Mouse (Mus musculus): ENCODE results near the gene Gm17175. TPM values are rescaled to one million over a fixed set of nuclear protein-coding genes. Genes with fewer than 3 reads are reported as not detected.

The Gm17175 gene
- polyA plus RNA-seq (2012; rRNA removed; ENCODE audit: low replicate concordance), result not detected in 2 replicates

GRCm38 (mm10) chr14:51573963-51574362 lies at the start of gene Gm17175:
TSS of gene Gm17175 (minus strand) at chr14:51574063.

GRCm38 (mm10) chr14:51611210-51611609 lies 37.3 kb upstream of the Gm17175 start, which contains the start of gene Gm17078:
TSS of gene Gm17078 (minus strand) at chr14:51611310.

DNA sequence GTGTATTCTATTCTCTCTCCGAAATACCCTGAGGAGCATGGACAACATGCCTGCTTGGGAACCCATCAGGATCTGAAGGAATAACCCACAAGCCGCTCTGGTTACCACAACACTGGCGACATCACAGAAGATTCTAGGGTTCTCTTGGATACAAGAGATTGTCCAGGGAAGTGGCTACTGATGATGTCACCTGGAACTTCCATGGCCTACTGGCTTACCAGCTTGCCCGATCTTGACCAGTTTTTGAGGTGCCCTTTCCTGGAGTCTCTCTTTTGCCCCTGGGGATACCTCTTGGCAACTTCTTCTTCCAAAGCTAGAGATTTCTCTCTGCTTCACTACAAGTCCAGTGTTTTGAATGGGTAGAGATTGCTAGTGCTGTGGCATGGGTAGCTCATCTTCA lies 18.2 kb upstream of the Gm17175 start, which contains the start of gene Gm17174:
Gene Gm17174 (minus strand): TSS at position 101 of the 400 bp plus-strand sequence.

DNA sequence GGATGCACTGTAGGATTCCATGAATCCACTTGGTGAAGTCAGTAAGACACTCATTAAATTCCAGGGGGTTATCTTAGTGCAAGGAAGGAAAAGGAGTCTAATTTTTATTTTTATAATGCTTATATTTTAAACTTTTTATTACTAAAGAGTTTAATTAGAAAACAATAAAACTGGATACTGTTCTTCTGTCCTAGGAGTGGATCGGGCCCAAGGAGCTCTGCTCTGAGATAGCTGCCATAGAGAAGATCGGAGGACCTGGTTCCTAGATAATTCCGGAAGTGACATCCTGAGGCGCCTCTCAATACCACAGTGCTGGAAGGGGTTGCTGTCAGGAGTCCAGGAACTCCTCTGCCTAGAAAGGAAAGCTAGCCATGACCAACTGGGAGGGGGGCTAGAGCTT lies 21.4 kb downstream of the Gm17175 start, which contains the start of gene Gm5622:
Gene Gm5622 (plus strand): TSS at position 301 of the 400 bp plus-strand sequence.

Other genes starting within 250 kb of the Gm17175 start
- not detected in 2 replicates for gene Gm7247, start 212.3 kb downstream of the Gm17175 start, polyA plus RNA-seq (2012; rRNA removed; ENCODE audit: low replicate concordance)
- gene Vmn2r88, start 163.2 kb downstream of the Gm17175 start, polyA plus RNA-seq (2012; rRNA removed; ENCODE audit: low replicate concordance), result not detected in 2 replicates
- gene Vmn2r89, start 122.2 kb downstream of the Gm17175 start, polyA plus RNA-seq (2012; rRNA removed; ENCODE audit: low replicate concordance), result not detected in 2 replicates
- not detected in 2 replicates for gene Gm5622, start 21.3 kb downstream of the Gm17175 start, polyA plus RNA-seq (2012; rRNA removed; ENCODE audit: low replicate concordance)
- gene Gm17174, start 18.1 kb upstream of the Gm17175 start, polyA plus RNA-seq (2012; rRNA removed; ENCODE audit: low replicate concordance), result not detected in 2 replicates
- gene Gm17078, start 37.2 kb upstream of the Gm17175 start, polyA plus RNA-seq (2012; rRNA removed; ENCODE audit: low replicate concordance), result not detected in 2 replicates
- gene Gm4181, start 61.6 kb upstream of the Gm17175 start, polyA plus RNA-seq (2012; rRNA removed; ENCODE audit: low replicate concordance), result not detected in 2 replicates
- gene Gm17079, start 121.4 kb upstream of the Gm17175 start, polyA plus RNA-seq (2012; rRNA removed; ENCODE audit: low replicate concordance), result not detected in 2 replicates
- not detected in 2 replicates for gene Gm5800, start 143.1 kb upstream of the Gm17175 start, polyA plus RNA-seq (2012; rRNA removed; ENCODE audit: low replicate concordance)
- gene Ang4, start 199.5 kb upstream of the Gm17175 start, polyA plus RNA-seq (2012; rRNA removed; ENCODE audit: low replicate concordance), result not detected in 2 replicates
- gene AY358078, start 226.0 kb upstream of the Gm17175 start, polyA plus RNA-seq (2012; rRNA removed; ENCODE audit: low replicate concordance), result not detected in 2 replicates